Mouse (Mus musculus): ENCODE results near the gene Cyb5d2. TPM values are rescaled to one million over a fixed set of nuclear protein-coding genes. Genes with fewer than 3 reads are reported as not detected.
"Not testable (repeated sequence)": the region's sequence is repeated elsewhere in the genome, so short reads cannot be mapped to it uniquely, and the experiment has no call there.

Cyb5d2 gene
- total RNA-seq, 2 experiments from 2014 or later: 12.9 to 14.6 TPM

DNA sequence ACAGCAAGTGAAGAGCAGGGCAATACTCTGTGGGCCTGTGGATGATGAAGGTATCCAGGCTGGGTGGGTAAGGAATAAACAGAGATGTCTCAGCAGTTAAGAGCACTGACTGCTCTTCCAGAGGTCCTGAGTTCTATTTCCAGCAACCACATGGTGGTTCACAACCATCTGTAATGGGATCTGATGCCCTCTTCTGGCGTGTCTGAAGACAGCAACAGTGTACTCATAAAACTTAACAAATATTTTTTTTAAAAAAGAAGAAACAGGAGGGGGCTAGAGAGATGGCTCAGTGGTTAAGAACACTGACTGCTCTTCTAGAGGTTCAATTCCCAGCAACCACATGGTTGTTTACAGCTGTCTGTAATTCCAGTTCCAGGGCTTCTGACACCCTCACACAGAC is 23.3 kb downstream of the Cyb5d2 start:
- DNase-seq: not testable (repeated sequence)

- no peak for DNase-seq
Observed at GRCm38 (mm10) chr11:72771461-72771860, 24.5 kb downstream of the Cyb5d2 start.

DNA sequence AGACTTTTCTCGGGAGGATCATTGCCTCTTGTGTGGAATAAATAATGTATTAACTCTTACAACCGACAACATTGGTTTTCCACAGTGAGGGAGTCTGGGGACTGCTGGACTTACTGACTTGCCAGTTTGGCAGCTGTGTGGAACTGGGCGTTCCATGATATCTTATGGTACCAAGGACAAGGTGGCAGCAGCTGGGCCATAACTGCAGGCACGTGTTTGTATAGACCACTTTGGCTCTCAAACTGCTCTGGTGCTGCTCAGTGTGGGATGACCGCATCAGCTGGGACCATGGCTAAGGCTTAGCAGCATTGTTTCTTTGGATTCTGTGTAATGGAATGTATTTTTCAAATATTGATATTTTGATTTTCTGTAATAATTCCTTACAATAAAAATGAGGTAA is 25.1 kb downstream of the Cyb5d2 start:
- DNase-seq: no peak

GRCm38 (mm10) chr11:72770324-72770723 is 25.6 kb downstream of the Cyb5d2 start:
- no peak for DNase-seq

GRCm38 (mm10) chr11:72769061-72769460 is 26.9 kb downstream of the Cyb5d2 start:
- DNase-seq: no peak

DNA sequence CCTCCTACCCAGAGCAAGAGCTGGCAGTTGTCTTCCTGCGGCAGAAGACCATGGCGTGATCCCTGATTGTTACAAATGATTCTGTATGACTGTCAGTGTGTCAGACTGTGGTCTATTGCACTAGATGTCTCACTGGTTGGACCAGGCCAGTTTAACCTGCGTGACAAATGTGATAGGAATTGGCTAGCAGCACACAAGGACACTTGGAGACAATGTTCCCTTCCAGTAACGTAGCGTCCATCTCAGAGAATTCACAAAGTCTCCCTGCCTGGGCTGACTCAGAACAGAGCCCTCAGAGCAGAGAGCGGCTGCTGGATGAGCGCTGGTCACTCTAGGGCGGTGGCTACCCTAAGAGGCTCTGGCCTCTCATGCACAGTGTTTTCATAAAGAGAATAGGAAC is 28.2 kb downstream of the Cyb5d2 start:
- DNase-seq: no peak

DNA sequence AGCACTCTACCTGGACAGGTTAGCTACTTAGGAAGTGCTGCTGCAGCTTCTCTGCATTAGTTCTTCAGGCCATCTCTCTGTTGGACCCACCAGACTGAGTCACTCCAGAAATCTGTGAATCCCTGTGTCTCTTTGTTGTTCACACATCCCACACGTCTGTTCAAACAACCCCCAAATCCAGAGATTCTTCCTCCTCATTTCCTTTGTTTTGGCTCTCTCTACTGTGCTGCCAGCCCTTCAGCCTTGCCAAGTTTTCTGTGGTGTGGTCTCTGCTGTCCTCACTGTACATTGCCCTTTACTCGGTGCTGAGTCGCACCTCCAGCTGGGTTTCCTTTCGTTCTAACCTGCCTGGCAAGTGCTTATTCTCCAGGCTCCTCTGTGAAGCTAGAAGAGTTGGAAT is 31.7 kb downstream of the Cyb5d2 start:
- no peak for DNase-seq

DNA sequence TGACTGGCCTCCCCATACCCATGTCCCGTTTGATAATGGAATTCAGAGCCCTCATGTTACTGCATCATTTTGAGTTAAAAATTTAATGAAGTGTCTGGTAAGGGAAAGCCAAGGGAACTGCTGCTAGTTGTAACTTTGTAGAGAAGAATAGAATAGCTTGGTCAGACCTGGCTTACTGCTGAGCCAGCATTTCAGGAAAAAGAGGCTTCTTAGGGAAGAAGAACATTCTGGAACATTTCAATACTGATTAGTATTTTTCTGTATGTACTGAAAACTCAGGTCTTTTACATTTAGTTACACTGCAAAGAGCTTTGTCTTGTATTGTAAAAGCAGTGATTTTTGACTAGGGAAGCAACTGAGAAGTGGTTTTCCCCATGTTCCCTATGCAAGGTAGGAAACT is 35.2 kb downstream of the Cyb5d2 start:
- no peak for DNase-seq

- no peak for DNase-seq
Observed at GRCm38 (mm10) chr11:72759581-72759980, 36.4 kb downstream of the Cyb5d2 start.

GRCm38 (mm10) chr11:72758316-72758715 is 37.6 kb downstream of the Cyb5d2 start:
- DNase-seq: no peak

DNA sequence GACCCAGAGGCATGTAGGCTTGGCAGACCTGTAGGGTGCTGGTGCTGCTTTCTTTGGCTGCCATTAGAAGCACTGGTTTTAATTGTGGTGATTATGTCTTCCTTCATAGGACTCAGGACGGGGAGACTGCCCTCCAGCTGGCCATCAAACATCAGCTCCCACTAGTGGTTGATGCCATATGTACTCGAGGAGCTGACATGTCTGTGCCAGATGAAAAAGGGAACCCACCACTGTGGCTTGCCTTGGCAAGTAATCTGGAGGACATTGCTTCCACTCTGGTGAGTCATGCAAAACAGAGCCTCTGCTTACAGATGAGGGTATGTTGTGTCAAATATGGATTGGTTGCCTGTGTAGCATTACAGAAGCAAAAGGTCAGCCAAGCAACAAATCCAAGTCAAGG is 44.0 kb downstream of the Cyb5d2 start:
- peak; percentile 14 for DNase-seq

DNA sequence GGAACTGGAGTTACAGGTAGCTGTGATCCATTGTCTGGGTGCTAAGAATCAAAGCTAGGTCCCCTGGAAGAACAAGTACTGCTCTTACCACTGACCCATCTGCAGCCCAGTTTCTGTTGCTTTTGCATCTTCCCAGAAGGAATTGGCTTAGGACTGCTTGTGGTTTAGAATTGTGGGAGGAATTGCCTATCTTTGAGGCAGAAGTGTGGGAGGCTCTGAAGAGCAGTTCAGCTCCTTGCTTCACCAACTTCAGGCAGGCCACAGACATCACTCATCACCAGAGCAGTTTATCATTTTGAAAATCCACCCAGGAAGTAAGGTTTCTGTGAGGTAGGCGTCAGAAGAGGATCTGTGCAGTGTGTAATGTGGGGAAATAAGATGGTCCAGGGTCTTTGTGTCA is 56.9 kb downstream of the Cyb5d2 start:
- no peak for DNase-seq

DNA sequence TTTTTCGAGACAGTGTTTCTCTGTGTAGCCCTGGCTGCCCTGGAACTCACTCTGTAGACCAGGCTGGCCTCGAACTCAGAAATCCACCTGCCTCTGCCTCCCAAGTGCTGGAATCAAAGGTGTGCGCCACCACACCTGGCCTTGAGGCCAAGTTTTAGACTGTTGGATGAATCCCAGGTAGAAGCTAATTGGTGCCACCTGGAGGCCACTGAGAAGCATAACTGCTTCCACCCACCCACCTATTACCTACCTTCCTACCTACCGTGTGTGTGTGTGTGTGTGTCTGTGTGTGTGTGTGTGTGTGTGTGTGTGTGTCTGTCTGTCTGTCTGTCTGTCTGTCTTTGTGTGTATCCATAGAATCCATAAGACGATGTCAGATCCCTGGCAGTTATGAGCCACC is 58.4 kb downstream of the Cyb5d2 start:
- not testable (repeated sequence) for DNase-seq

DNA sequence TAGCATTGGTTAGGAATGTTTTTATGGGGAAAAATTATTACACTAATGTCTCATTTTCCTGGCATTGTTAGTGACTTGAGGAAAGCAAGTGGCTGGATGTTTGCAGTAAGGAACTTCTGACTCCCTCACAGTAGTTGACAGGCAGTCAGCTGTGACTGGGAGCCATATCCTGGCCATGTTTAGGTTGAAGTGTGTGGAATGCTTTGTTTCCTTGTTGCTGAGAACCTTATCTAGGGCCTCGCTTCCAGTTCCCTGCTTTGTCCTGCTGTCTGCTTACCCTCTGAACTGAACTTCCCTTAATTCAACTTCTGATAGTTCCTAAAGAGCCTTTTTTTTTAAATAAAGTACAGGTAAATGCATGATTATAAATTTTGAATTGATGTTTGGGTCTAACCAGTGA is 59.6 kb downstream of the Cyb5d2 start:
- DNase-seq: no peak

DNA sequence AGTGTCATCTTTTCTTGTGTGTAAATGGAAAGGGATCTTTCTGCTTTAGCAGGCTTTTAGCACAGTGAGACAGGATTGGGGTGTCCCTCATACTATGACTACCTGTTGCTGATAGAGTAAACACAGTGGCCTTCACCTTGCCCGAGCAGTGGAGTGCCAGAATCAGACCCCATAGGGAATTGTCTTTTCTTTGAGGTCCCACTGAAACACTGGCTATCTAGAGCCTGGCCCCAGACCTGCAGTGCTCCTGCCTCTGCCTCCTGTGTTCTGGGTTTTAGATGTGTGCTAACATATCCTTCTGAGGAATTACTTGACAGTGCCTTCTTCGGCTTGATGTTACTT is 60.5 kb downstream of the Cyb5d2 start:
- DNase-seq: no peak

- no peak for DNase-seq
Observed at GRCm38 (mm10) chr11:72734840-72735518, 61.0 kb downstream of the Cyb5d2 start.

DNA sequence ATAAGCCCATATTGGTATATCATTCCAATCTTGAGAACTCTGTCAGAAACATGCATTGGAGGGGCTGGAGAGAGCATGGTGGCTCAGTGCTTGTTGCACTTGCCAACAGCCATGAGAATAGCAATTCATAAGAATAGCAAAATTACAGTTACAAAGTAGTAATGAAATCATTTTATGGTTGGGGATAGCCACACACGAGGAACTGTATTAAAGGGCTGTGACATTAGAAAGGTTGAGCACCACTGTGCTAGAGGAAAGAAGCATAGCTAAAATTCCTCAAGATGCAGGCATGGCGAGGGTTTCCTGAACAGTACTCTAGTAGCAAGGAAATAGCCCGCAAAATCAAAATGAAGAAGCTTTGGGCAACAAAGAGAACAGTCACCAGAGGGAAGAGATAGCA is 62.2 kb downstream of the Cyb5d2 start:
- no peak for DNase-seq

Other genes with a start within 250 kb of the Cyb5d2 start
- gene Spns3, start 245.6 kb downstream of the Cyb5d2 start, total RNA-seq (2021): under 1 TPM; 0.11 to 0.26 TPM
- 10 to 100 TPM; 74.3 to 77.4 TPM for gene Ube2g1, start 188.9 kb downstream of the Cyb5d2 start, total RNA-seq (2021)
- 1 to 10 TPM; 8.0 to 9.0 TPM for gene Ankfy1, start 106.1 kb downstream of the Cyb5d2 start, total RNA-seq (2021)
- gene Zzef1, start 84 bp upstream of the Cyb5d2 start, total RNA-seq (2021): 10 to 100 TPM; 12.5 to 12.8 TPM
- gene Atp2a3, start 165.0 kb upstream of the Cyb5d2 start, total RNA-seq (2021): 10 to 100 TPM in 1 of 2 experiments, 1 to 10 TPM in 1; 7.2 to 12.9 TPM
- 1 to 10 TPM in 1 of 2 experiments, under 1 TPM in 1; 0.31 to 1.6 TPM for gene P2rx1, start 203.0 kb upstream of the Cyb5d2 start, total RNA-seq (2021)
- gene Camkk1, start 222.9 kb upstream of the Cyb5d2 start, total RNA-seq (2021): 1 to 10 TPM in 1 of 2 experiments, under 1 TPM in 1; 1.00 to 1.2 TPM

Measured in gastrocnemius, postnatal 25 days (tissue).